Mouse (Mus musculus) hindbrain, embryonic 16.5 days (tissue): ENCODE data around the gene 1600015I10Rik. TPM values are rescaled to one million over a fixed set of nuclear protein-coding genes. Genes with fewer than 3 reads are reported as not detected.

Source experiments
- ATAC-seq: fragments of 200-750 bp; cut with Nextera tagmentation; 2 replicates; pipeline ENCODE4 v1.8.0; 2017; ENCODE audit warnings: moderate TSS enrichment, moderate library complexity
- H3K27ac ChIP-seq: fragments of 300-500 bp; sonication (generic); 2 replicates; pipeline ENCODE4 v1.5.1; 2014; ENCODE audit warnings: low read depth, mild to moderate bottlenecking, control low read depth, low read length, moderate library complexity
- H3K27me3 ChIP-seq: fragments of 300-500 bp; sonication (generic); replicated peaks from 2 replicates; pipeline ENCODE4 v1.6.1; 2014; ENCODE audit warnings: low read length; ENCODE audit not compliant: control insufficient read depth, insufficient read depth
- H3K36me3 ChIP-seq: fragments of 300-500 bp; sonication (generic); 2 replicates; pipeline ENCODE4 v1.6.1; 2014; ENCODE audit warnings: mild to moderate bottlenecking, low read length, moderate library complexity, mixed read lengths; ENCODE audit not compliant: control insufficient read depth, insufficient read depth
- H3K4me1 ChIP-seq: fragments of 300-500 bp; sonication (generic); 2 replicates; pipeline ENCODE4 v1.6.1; 2014; ENCODE audit warnings: low read depth, low read length; ENCODE audit not compliant: control insufficient read depth, insufficient read depth
- H3K4me2 ChIP-seq: fragments of 300-500 bp; sonication (generic); 2 replicates; pipeline ENCODE4 v1.6.1; 2014; ENCODE audit warnings: mild to moderate bottlenecking, low read length, control low read depth, moderate library complexity
- H3K4me3 ChIP-seq: fragments of 300-500 bp; sonication (generic); 2 replicates; pipeline ENCODE4 v1.5.1; 2014; ENCODE audit warnings: mild to moderate bottlenecking, low read length, control low read depth, moderate library complexity
- H3K9ac ChIP-seq: fragments of 300-500 bp; sonication (generic); 2 replicates; pipeline ENCODE4 v1.6.1; 2014; ENCODE audit warnings: low read depth, mild to moderate bottlenecking, control low read depth, low read length, moderate library complexity
- H3K9me3 ChIP-seq: fragments of 300-500 bp; sonication (generic); 2 replicates; pipeline ENCODE4 v1.6.1; 2014; ENCODE audit warnings: mild to moderate bottlenecking, low read length, moderate library complexity; ENCODE audit not compliant: control insufficient read depth
- WGBS: fragments of 180-500 bp; shearing (Covaris S2); extraction: QIAGEN DNeasy Blood & Tissue Kit; methylation state at CpG from one replicate; pipeline ENCODE4 v1.1.7; 2014; 5-methylcytosine and 5-hydroxymethylcytosine counted together
- polyA plus RNA-seq: library from polyadenylated mRNA; unstranded; fragments of >200 nt; fragmentation: Nextera tagmentation; extraction: Ambion mirVana; gene quantifications from 2 replicates; pipeline ENCODE4 v1.2.1, GENCODE M21; 2015

Gene 1600015I10Rik
- polyA plus RNA-seq, 1 experiment from 2014 or later: not detected

DNA sequence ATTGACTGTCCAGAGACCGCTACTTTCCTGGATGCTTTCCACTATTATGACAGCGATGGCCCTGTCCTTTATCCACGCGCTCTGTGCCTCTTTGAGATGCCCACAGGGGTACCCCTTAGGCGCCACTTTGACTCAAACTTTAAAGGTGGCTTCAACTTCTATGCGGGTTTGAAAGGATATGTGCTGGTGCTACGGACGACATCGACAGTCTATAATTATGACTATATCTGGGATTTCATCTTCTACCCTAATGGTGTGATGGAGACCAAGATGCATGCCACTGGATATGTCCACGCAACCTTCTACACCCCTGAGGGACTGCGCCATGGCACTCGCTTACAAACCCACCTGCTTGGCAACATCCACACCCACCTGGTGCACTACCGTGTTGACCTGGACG, 23.3 kb upstream of the 1600015I10Rik start:
- Histone ChIP-seq H3K9me3 (no peaks in the 10 kb centered on the region), H3K4me3 (no peak overlapping the region), H3K27ac (no peak overlapping the region), H3K9ac (no peak overlapping the region), H3K4me2 (no peak overlapping the region), H3K36me3 (no peaks in the 10 kb centered on the region), H3K4me1 (no peaks in the 10 kb centered on the region), H3K27me3 (no peaks in the 10 kb centered on the region)
- ATAC-seq: no peak
- WGBS: 96% methylated on average over 14 of the region's 14 CpGs

DNA sequence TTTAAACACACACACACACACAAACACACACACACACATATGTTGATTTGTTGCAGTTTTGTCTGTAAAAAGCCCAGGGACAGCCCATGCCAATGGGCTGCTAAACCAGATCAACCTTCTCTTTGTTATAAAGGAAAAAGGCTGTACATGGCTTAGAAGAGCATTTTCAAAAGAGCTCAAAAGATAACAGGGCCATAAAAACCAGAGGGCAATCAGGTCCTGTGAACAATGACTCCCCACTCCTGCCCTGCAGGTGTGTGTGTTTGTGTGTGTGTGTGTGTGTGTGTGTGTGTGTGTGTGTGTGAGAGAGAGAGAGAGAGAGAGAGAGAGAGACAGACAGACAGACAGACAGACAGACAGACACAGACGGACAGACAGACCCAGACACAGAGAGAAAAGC, 20.5 kb upstream of the 1600015I10Rik start:
- Histone ChIP-seq H3K4me3 (no peak overlapping the region), H3K27me3 (no peaks in the 10 kb centered on the region), H3K9me3 (no peaks in the 10 kb centered on the region), H3K27ac (no peak overlapping the region), H3K4me2 (no peak overlapping the region), H3K36me3 (no peaks in the 10 kb centered on the region), H3K9ac (no peak overlapping the region), H3K4me1 (no peaks in the 10 kb centered on the region)
- WGBS: 78% methylated on average over 1 of the region's 1 CpGs
- no peak for ATAC-seq

DNA sequence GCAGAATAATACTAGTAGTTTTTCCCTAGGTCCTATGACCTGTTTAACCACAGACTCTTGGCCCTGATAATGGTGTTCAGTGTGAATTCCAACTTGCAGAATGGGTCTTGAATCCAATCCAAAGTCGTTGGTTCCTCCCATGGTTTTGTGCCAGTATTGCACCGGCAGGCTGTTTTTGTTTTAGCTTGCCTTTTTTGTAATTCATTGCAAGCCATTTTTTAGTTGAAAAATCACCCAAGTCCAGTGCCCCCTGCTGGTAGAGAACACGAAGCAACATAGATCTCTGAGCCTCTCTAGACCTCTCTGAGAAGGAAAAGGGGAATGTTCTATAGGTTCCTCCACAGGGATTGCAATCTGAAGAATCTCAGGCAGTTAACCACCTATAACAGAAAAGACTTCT, 17.7 kb upstream of the 1600015I10Rik start:
- Histone ChIP-seq H3K27me3 (no peaks in the 10 kb centered on the region), H3K9ac (no peak overlapping the region), H3K27ac (no peak overlapping the region), H3K9me3 (no peaks in the 10 kb centered on the region), H3K4me1 (no peaks in the 10 kb centered on the region), H3K4me3 (no peak overlapping the region), H3K4me2 (no peak overlapping the region), H3K36me3 (no peaks in the 10 kb centered on the region)
- WGBS: 34% methylated on average over 3 of the region's 3 CpGs
- no peak for ATAC-seq

DNA sequence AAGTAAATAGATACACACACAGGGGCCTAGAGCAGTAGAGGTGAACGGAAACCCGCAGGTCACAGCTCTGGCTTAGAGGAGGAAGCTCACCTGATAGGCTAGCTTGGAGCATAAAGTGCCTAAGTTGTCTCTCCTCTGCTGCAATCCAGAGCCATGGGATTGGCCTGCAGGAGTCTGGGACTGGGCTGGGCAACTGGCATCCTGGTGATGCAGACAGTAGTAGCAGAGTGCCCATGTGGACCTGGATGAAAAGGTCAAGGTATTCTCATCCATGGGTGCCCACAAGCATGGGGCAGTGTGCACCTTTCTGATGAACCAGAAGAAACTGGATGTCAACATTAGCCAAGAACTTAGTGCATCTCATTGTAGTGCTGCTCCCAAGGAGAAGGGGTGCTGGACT, 16.1 kb upstream of the 1600015I10Rik start:
- Histone ChIP-seq H3K4me2 (no peak overlapping the region), H3K9me3 (no peaks in the 10 kb centered on the region), H3K4me1 (no peaks in the 10 kb centered on the region), H3K4me3 (no peak overlapping the region), H3K9ac (no peak overlapping the region), H3K27ac (no peak overlapping the region), H3K27me3 (no peaks in the 10 kb centered on the region), H3K36me3 (no peaks in the 10 kb centered on the region)
- 96% methylated on average over 2 of the region's 2 CpGs for WGBS
- no peak for ATAC-seq

DNA sequence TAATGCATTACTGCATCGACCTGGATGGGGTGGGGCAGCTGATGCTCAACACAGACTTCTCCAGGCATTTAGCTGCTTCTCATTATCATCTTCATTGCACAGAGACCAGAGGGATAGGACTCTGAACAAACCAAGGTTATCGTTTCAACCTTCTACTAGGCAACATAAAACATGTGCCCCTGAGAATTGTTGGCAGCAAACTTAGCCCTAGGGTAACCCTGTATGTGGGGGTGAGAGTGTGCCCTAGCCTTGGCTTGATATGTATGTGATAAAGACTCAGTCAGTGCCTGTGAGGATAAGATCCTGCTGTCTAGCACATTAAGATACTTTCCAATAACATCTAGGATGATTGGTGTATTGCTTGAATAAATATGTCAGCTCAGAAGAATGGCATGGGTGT, 19.9 kb downstream of the 1600015I10Rik start:
- no peak overlapping the region for H3K27ac ChIP-seq
- H3K4me3 ChIP-seq: no peak overlapping the region
- H3K9me3 ChIP-seq: no peaks in the 10 kb centered on the region
- no peaks in the 10 kb centered on the region for H3K27me3 ChIP-seq
- no peak for ATAC-seq
- no peak overlapping the region for H3K4me2 ChIP-seq
- no peaks in the 10 kb centered on the region for H3K36me3 ChIP-seq
- H3K9ac ChIP-seq: no peak overlapping the region
- WGBS: 71% methylated on average over 2 of the region's 2 CpGs
- H3K4me1 ChIP-seq: no peaks in the 10 kb centered on the region

DNA sequence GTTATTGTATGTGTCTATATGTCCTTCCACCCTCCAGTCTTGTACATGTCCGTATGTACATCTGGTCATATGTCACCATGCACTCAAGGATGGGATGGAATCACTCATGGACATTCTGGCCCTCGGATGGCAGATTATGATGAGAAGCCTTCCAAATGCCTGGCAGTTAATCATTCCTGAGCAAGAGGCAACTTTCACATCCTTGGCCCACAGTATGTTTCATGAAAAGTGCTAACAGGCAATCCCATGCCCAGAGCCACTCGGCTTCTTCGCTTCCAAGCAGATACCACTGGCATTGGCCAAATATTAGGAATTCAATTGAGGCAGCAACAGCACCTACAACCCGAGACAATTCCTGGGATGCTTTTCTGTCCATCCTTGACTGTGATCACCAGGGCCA, 21.0 kb downstream of the 1600015I10Rik start:
- Histone ChIP-seq H3K36me3 (no peaks in the 10 kb centered on the region), H3K4me3 (no peak overlapping the region), H3K4me2 (no peak overlapping the region), H3K9ac (no peak overlapping the region), H3K27ac (no peak overlapping the region), H3K4me1 (no peaks in the 10 kb centered on the region), H3K27me3 (no peaks in the 10 kb centered on the region), H3K9me3 (no peaks in the 10 kb centered on the region)
- ATAC-seq: no peak
- 88% methylated on average over 5 of the region's 5 CpGs for WGBS

DNA sequence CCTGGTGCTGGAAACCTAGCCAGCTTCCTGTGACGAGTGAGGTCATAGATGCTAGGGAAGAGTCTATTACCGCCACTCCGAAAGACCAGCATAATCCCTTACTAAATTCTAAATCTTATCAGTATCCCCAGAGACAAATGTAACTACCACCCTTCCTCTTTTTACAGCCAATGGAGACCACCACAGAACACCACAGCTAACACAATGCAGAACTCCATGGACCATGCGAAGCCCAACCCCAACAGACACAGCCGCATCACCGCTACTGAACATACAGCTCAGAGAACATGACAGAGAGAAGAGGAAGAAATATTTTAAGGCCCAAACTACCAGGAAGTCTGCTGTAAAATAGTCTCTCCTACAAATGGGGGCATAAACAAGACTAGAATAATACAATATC, 21.9 kb downstream of the 1600015I10Rik start:
- Histone ChIP-seq H3K4me2 (no peak overlapping the region), H3K9me3 (no peaks in the 10 kb centered on the region), H3K9ac (no peak overlapping the region), H3K4me1 (no peaks in the 10 kb centered on the region), H3K4me3 (no peak overlapping the region), H3K36me3 (no peaks in the 10 kb centered on the region), H3K27ac (no peak overlapping the region), H3K27me3 (no peaks in the 10 kb centered on the region)
- 86% methylated on average over 6 of the region's 6 CpGs for WGBS
- ATAC-seq: no peak

DNA sequence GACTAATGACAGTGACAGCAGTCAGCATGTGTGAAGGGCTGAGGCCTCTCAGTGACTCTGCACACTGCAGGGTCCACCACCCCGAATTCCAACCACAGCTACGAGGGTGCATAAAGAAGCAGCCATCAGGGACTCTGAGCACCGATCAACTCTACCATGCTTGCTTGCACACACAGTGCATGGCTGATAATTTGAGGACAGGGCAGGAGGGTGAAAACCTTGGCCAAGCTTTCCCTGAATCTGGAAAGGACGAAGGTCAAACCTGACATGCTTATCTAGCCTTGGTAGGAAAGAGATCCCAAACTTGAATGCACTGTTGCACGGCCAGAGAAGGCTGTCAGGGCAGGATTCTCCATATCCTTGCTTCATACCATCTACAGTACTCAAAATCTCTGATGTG, 23.5 kb downstream of the 1600015I10Rik start:
- 89% methylated on average over 5 of the region's 5 CpGs for WGBS
- Histone ChIP-seq H3K27ac (no peak overlapping the region), H3K4me3 (no peak overlapping the region), H3K36me3 (no peaks in the 10 kb centered on the region), H3K9ac (no peak overlapping the region), H3K4me1 (no peaks in the 10 kb centered on the region), H3K9me3 (no peaks in the 10 kb centered on the region), H3K4me2 (no peak overlapping the region), H3K27me3 (no peaks in the 10 kb centered on the region)
- ATAC-seq: no peak

DNA sequence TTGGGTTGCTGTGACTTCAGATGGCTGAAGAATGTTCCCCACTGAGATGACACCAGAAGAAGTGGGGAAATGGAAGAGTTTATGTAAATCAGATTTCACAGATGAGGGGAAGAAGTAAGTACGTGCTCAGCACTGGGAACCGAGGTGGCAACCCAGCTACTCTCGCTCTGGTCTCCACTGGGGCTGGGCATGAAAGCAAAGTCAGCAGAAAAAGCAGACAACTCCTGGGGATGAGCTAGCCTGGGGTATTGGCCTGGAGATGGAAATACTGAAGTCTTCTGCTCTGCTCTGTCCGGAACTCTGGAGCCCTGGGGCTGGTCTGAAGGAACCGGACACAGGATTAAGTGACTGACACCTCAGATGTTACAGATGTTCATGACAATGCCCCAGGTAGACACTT, 24.5 kb downstream of the 1600015I10Rik start:
- Histone ChIP-seq H3K4me1 (no peaks in the 10 kb centered on the region), H3K36me3 (no peaks in the 10 kb centered on the region), H3K27ac (no peak overlapping the region), H3K4me2 (no peak overlapping the region), H3K27me3 (no peaks in the 10 kb centered on the region), H3K9ac (no peak overlapping the region), H3K9me3 (no peaks in the 10 kb centered on the region), H3K4me3 (no peak overlapping the region)
- WGBS: 79% methylated on average over 5 of the region's 5 CpGs
- no peak for ATAC-seq

DNA sequence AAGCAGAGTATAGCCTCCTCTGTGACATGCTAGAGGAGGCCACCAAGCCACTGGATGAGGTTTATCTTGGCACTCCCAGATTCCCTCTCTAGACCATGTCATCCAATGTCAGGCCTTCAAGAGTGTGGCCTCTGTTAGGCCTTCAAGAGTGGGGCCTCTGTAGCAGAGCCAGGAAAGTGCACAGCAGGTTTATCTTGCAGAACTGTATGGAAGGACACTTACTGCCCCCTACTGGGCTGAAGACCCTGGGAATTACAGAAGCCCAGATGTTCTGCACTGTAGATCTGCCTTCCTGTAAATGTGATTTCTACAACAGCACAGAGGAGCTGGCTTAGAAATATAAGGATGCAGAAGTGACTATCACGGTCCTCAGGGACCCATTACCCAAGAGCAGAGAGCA, 25.3 kb downstream of the 1600015I10Rik start:
- no peak; the same call in 1 of the 2 replicates for ATAC-seq
- Histone ChIP-seq H3K27me3 (no peaks in the 10 kb centered on the region), H3K9me3 (no peaks in the 10 kb centered on the region), H3K9ac (no peak overlapping the region), H3K27ac (no peak overlapping the region), H3K4me3 (no peak overlapping the region), H3K4me2 (no peak overlapping the region), H3K36me3 (no peaks in the 10 kb centered on the region), H3K4me1 (no peaks in the 10 kb centered on the region)
- WGBS: 65% methylated on average over 1 of the region's 1 CpGs
